Mouse (Mus musculus): Measurements from ENCODE around the gene Mpzl3.

GRCm38 (mm10) chr9:45039499-45039898 lies 15.5 kb upstream of the Mpzl3 start, which contains the start of gene Mpzl2:
- TF ChIP-seq CTCF (IDR thresholded peaks at IDR 0.05; ENCODE audit: low read depth) (no peak), EP300 (IDR thresholded peaks at IDR 0.05; ENCODE audit: low read depth) (no peak)
